Mouse (Mus musculus): ENCODE data around the gene Kcnma1.

DNA sequence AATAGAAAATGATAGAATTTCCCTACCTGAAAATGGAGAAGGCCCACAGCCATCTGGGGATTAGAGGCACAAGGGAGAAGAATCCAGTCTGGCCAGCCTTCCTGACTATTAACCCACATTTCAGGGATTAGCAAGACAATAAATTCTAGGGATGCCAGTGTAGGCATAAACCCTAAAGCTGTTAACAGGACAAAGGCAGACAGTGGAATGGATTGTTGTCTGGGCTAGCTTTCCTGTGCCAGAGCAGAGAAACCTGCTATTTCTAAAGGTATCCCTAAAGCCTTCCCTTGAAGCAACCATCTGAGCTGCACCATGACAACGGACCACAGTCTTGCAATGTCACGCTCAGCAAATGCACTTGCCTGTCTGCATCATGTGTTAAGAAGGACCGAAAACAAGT is 642.3 kb downstream of the Kcnma1 start:
- TF ChIP-seq CTCF (conservative IDR thresholded peaks at IDR 0.05; ENCODE audit: insufficient read depth, insufficient read length, low read depth, low read length) (no peak), POLR2A (IDR thresholded peaks at IDR 0.05; ENCODE audit: low read depth, low read length) (no peak)
